Mouse (Mus musculus) midbrain, embryonic 15.5 days (tissue): ENCODE results near the gene Sdc3. TPM values are rescaled to one million over a fixed set of nuclear protein-coding genes. Genes with fewer than 3 reads are reported as not detected.

Source experiments
- ATAC-seq: fragments of 200-750 bp; cut with Nextera tagmentation; replicated peaks from 2 replicates; pipeline ENCODE4 v1.8.0; 2017; ENCODE audit warnings: moderate TSS enrichment
- H3K27ac ChIP-seq: fragments of 300-500 bp; sonication (generic); 2 replicates; pipeline ENCODE4 v1.5.1; 2015; ENCODE audit warnings: mild to moderate bottlenecking, inconsistent platforms
- H3K27me3 ChIP-seq: fragments of 300-500 bp; sonication (generic); replicated peaks from 2 replicates; pipeline ENCODE4 v1.6.1; 2015; ENCODE audit warnings: inconsistent platforms
- H3K36me3 ChIP-seq: fragments of 300-500 bp; sonication (generic); replicated peaks from 2 replicates; pipeline ENCODE4 v1.6.1; 2015; ENCODE audit warnings: inconsistent platforms
- H3K4me1 ChIP-seq: fragments of 300-500 bp; sonication (generic); 2 replicates; pipeline ENCODE4 v1.6.1; 2015; ENCODE audit warnings: inconsistent platforms
- H3K4me2 ChIP-seq: fragments of 300-500 bp; sonication (generic); 2 replicates; pipeline ENCODE4 v1.6.1; 2015; ENCODE audit warnings: inconsistent platforms, mild to moderate bottlenecking, moderate library complexity
- H3K4me3 ChIP-seq: fragments of 300-500 bp; sonication (generic); 2 replicates; pipeline ENCODE4 v1.5.1; 2015; ENCODE audit warnings: mild to moderate bottlenecking, inconsistent platforms
- H3K9ac ChIP-seq: fragments of 300-500 bp; sonication (generic); 2 replicates; pipeline ENCODE4 v1.6.1; 2015; ENCODE audit warnings: mild to moderate bottlenecking, inconsistent platforms
- H3K9me3 ChIP-seq: fragments of 300-500 bp; sonication (generic); 2 replicates; pipeline ENCODE4 v1.6.1; 2016; ENCODE audit warnings: inconsistent platforms
- WGBS: fragments of 180-500 bp; shearing (Covaris S2); methylation state at CpG from one replicate; pipeline ENCODE4 v1.1.7; 2015; ENCODE audit warnings: mixed read lengths; 5-methylcytosine and 5-hydroxymethylcytosine counted together
- polyA plus RNA-seq: library from polyadenylated mRNA; unstranded; fragments of >200 nt; fragmentation: Nextera tagmentation; extraction: Ambion mirVana; gene quantifications from 2 replicates; pipeline ENCODE4 v1.2.1, GENCODE M21; 2015

Sdc3 gene
- 180 and 186 TPM in 2 replicates for polyA plus RNA-seq

DNA sequence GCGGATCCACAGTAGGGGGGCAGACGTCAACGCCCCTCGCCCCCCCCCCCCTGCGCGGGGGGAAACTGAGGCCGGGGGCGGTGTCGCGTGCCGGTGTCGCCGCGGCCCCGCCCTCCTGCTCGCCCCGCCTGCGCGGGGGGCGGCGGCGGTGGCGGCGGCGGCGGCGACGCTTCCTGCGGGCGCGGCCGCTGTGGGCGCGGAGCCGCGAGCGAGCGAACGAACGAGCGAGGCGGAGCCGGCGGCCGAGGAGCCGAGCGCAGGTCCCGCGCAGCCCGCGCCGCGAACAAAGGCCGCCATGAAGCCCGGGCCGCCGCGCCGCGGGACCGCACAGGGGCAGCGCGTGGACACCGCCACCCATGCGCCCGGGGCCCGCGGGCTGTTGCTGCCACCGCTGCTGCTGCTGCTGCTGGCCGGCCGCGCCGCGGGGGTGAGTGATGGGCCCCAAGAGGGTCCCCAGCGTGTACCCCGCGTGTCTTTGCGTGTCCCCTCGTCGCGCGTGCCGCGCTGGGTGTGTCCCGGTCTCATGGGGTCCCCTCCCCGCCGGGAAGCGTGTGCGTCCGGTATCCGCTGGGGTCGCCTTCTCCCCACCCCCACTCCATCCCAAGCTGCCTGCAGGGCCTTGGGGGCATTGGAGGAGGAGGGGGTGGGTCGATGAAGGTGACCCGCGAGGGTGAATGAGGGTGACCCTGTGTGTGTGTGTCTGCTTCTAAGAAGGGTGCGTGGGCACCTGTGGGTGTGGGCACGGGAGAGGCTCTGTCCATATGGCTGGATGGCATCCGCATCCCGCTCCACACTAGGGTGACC is at the start of gene Sdc3:
TSS of gene Sdc3 (plus strand) at position 162 of the 804 bp plus-strand sequence.
- peak within 1 kb of the TSS; percentile 73 for H3K4me3 ChIP-seq
- 1% methylated on average over 74 of the region's 99 CpGs for WGBS
- peak; percentile 48 for ATAC-seq
- peak within 1 kb of the TSS; percentile 88 for H3K4me2 ChIP-seq
- H3K36me3 ChIP-seq, result no peaks in the 10 kb centered on the region
- H3K27me3 ChIP-seq, result no peaks in the 10 kb centered on the region
- peak within 1 kb of the TSS; percentile 83 for H3K27ac ChIP-seq
- no peaks in the 10 kb centered on the region for H3K9me3 ChIP-seq
- peaks cover 47% of the 10 kb centered on the region for H3K4me1 ChIP-seq
- peak within 1 kb of the TSS; percentile 96 for H3K9ac ChIP-seq

DNA sequence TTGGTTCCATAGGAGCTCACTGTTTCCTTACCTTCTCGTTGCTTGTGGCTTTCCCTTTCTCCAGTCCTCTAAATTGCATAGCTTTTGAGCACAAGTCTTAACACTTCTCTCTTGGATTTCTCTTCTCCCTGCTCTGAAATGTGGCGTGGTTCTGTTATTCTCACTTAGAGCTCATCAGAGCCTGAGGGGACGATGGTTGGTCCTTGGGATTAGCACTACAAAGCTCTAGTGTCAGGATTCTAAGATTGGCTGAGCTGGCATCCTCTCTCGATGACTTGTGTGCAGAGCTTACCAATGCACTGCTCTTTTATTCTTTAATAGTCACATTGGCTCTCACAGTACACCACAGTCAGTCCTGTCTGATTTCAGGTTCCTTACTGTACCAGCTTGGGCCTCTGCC is 48.3 kb upstream of the Sdc3 start:
- H3K9me3 ChIP-seq, result no peaks in the 10 kb centered on the region
- H3K4me2 ChIP-seq, result no peak overlapping the region
- H3K4me1 ChIP-seq, result peaks cover 7% of the 10 kb centered on the region
- no peak overlapping the region for H3K4me3 ChIP-seq
- H3K27me3 ChIP-seq, result no peaks in the 10 kb centered on the region
- H3K27ac ChIP-seq, result peak overlapping the region; percentile 42; the same call in 1 of the 2 replicates
- H3K36me3 ChIP-seq, result peaks cover 19% of the 10 kb centered on the region
- 51% methylated on average over 4 of the region's 4 CpGs for WGBS
- no peak for ATAC-seq
- H3K9ac ChIP-seq, result no peak overlapping the region

DNA sequence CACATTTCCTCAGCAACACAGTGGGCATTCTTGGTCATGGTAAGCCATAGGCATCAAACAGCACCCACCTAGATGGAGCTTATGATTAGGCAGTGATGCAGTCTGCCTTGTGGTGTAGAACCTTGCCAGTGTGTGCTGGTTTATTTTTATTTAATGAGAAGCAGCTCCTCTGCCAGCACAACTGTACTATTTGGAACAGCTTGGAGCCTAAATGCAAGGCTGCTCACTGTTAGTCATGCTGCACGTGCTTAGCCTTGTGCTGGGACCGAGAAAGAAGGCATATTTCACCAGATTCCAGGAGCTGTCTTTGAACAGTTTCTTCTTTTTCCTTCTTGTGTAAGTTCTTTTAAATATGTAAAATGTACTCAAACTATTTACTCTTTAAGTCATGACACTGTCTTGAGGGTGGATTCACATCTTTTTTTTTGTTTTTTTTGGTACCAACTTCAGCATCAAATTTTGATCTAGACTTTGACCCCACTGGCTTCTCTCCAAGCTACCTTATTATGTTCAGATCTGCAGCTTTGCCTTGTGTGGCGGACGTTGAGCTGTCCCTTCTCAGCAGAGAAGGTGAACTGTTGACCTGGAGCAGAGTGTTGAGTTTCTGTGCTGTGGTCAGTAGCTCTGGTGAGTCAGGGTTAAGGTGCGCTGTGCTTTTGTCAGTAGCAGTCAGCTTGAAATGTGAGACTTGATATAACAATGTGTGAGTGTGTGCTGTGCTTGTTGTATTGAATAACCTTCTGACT is 46.6 kb upstream of the Sdc3 start:
- ATAC-seq, result no peak
- 75% methylated on average over 5 of the region's 5 CpGs for WGBS

DNA sequence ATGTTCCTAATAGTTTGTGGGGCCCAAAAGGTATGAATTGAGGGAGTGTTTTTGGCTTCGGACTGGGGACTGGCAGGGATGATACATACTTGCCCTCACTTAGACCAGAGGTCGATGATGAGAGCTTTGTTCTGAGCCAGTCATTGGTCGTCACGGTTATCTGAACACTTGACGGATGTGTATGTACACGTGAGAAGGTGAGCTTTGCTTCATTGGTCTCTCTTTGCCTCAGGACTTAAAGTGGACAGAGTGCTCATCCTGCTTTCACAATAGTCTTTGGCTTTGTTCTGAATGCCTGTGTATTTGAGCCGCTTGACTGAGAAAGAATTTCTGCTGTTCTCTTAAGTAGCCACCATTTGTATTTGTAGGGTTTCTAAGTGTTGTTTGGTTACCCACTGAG is 42.8 kb upstream of the Sdc3 start:
- no peak overlapping the region for H3K4me2 ChIP-seq
- ATAC-seq, result no peak
- H3K27me3 ChIP-seq, result no peaks in the 10 kb centered on the region
- peaks cover 50% of the 10 kb centered on the region for H3K36me3 ChIP-seq
- no peak overlapping the region for H3K4me3 ChIP-seq
- no peak overlapping the region for H3K27ac ChIP-seq
- H3K4me1 ChIP-seq, result no peaks in the 10 kb centered on the region
- WGBS, result 72% methylated on average over 7 of the region's 7 CpGs
- H3K9me3 ChIP-seq, result no peaks in the 10 kb centered on the region
- H3K9ac ChIP-seq, result no peak overlapping the region

More for the DNA sequence above, 46.6 kb upstream of the Sdc3 start:
- H3K4me2 ChIP-seq, result no peak overlapping the region
- H3K4me3 ChIP-seq, result no peak overlapping the region
- H3K27me3 ChIP-seq, result no peaks in the 10 kb centered on the region
- H3K36me3 ChIP-seq, result peaks cover 29% of the 10 kb centered on the region
- H3K9ac ChIP-seq, result no peak overlapping the region
- H3K4me1 ChIP-seq, result peaks cover 7% of the 10 kb centered on the region
- no peak overlapping the region for H3K27ac ChIP-seq
- H3K9me3 ChIP-seq, result no peaks in the 10 kb centered on the region

DNA sequence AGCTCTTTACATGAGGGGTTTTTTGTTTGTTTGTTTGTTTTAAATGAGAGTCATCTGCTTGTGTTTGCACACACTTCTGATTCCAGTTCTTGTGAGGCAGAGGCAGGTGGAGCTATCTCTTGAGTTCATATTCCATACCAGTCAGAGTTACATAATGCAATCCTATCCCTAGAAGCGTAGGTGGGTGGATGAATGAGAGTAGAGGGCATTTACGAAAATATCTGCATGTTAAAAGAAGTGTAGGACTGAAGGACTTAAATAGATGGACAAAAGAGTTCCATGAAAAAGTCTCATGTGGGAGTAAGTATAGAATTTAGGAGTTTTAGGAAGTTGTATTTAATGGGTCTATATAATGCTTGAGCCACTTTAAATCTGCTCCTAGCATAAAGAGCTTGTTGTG is 40.4 kb upstream of the Sdc3 start:
- Histone ChIP-seq H3K27ac (no peak overlapping the region), H3K9ac (no peak overlapping the region), H3K27me3 (no peaks in the 10 kb centered on the region), H3K4me1 (no peaks in the 10 kb centered on the region), H3K4me3 (no peak overlapping the region), H3K4me2 (no peak overlapping the region), H3K9me3 (no peaks in the 10 kb centered on the region), H3K36me3 (peaks cover 52% of the 10 kb centered on the region)
- 89% methylated on average over 2 of the region's 2 CpGs for WGBS
- ATAC-seq, result no peak

DNA sequence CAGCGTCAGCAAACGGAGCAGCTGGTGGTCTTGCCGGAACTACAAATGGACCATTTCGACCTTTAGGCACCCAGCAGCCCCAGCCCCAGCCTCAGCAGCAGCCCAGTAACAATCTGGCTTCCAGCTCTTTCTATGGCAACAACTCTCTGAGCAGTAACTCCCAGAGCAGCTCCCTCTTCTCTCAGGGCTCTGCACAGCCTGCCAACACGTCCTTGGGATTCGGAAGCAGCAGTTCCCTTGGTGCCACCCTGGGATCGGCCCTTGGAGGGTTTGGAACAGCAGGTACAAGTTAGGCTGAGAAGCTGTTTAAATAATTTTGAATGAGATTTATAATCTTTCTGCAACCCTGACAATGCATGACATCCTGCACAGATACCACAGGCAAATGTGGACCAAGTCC is 39.7 kb upstream of the Sdc3 start:
- Histone ChIP-seq H3K27me3 (no peaks in the 10 kb centered on the region), H3K27ac (no peak overlapping the region), H3K9ac (no peak overlapping the region), H3K9me3 (no peaks in the 10 kb centered on the region), H3K4me3 (no peak overlapping the region), H3K36me3 (peaks cover 47% of the 10 kb centered on the region), H3K4me1 (no peaks in the 10 kb centered on the region), H3K4me2 (no peak overlapping the region)
- WGBS, result 75% methylated on average over 7 of the region's 7 CpGs
- no peak for ATAC-seq

DNA sequence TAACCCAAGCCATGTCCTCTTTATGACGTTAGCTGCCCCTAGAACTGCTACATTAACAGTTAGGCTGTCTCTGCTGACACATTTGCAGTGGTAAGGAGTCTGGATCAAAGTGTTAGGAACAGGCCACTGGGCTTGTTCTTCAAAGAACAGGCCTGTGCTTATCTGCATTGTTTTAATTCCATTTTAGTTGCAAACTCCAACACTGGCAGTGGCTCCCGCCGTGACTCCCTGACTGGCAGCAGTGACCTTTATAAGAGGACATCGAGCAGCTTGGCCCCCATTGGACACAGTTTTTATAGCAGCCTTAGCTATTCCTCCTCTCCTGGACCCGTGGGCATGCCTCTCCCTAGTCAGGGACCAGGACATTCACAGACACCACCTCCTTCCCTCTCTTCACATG is 38.6 kb upstream of the Sdc3 start:
- Histone ChIP-seq H3K27me3 (no peaks in the 10 kb centered on the region), H3K9me3 (no peaks in the 10 kb centered on the region), H3K4me1 (no peaks in the 10 kb centered on the region), H3K36me3 (peaks cover 38% of the 10 kb centered on the region), H3K4me3 (no peak overlapping the region), H3K4me2 (no peak overlapping the region), H3K27ac (no peak overlapping the region), H3K9ac (no peak overlapping the region)
- no peak for ATAC-seq
- 80% methylated on average over 5 of the region's 5 CpGs for WGBS

DNA sequence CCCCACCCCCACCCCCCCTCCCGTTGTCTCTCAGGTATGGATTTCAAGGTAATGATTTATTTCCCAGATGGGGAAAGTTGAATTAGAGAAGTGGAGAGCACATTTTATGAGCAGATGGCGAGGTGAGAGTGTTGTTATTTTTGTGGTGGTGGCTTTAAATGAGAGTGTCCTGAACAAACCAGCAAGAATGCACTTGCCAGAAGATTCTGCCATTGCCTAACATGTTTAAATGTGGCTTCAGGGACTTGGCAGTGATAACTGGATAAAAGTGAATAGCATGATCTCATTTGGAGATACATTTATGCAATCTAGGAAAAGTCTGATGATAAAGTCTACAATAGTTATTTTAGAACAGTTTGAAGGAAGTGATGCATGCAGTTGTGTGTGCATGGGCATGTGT is 37.6 kb upstream of the Sdc3 start:
- no peak overlapping the region for H3K4me3 ChIP-seq
- H3K9ac ChIP-seq, result no peak overlapping the region
- ATAC-seq, result no peak
- H3K27ac ChIP-seq, result no peak overlapping the region
- H3K4me1 ChIP-seq, result no peaks in the 10 kb centered on the region
- H3K27me3 ChIP-seq, result no peaks in the 10 kb centered on the region
- H3K4me2 ChIP-seq, result no peak overlapping the region
- peaks cover 32% of the 10 kb centered on the region for H3K36me3 ChIP-seq
- WGBS, result 88% methylated on average over 2 of the region's 2 CpGs
- H3K9me3 ChIP-seq, result no peaks in the 10 kb centered on the region

DNA sequence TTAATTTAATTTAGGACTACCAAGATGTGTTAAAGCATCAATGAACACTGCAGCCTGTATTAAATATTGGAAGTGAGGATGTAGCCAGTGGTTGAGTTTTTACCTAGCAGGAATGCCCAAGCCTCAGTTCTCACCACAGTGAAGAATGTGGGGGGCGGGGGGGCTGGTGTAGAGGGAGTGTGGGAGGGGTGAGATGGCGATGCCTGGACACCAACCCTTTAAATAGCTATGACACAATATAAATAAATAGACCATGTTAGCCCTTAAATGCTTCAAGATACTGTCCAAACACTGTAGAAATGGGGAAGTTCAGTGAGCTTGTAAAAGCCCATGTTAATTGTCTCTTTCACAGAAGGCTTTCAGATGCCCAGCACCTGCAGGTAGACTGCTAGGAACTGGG is 32.5 kb upstream of the Sdc3 start:
- H3K9me3 ChIP-seq, result no peaks in the 10 kb centered on the region
- 94% methylated on average over 2 of the region's 2 CpGs for WGBS
- no peak overlapping the region for H3K27ac ChIP-seq
- H3K27me3 ChIP-seq, result no peaks in the 10 kb centered on the region
- no peak for ATAC-seq
- no peak overlapping the region for H3K4me3 ChIP-seq
- H3K9ac ChIP-seq, result no peak overlapping the region
- 0 out of 2 replicates have a peak, but pooled peaks cover 2% of the 10 kb centered on the region for H3K4me1 ChIP-seq
- no peak overlapping the region for H3K4me2 ChIP-seq
- H3K36me3 ChIP-seq, result peaks cover 27% of the 10 kb centered on the region

DNA sequence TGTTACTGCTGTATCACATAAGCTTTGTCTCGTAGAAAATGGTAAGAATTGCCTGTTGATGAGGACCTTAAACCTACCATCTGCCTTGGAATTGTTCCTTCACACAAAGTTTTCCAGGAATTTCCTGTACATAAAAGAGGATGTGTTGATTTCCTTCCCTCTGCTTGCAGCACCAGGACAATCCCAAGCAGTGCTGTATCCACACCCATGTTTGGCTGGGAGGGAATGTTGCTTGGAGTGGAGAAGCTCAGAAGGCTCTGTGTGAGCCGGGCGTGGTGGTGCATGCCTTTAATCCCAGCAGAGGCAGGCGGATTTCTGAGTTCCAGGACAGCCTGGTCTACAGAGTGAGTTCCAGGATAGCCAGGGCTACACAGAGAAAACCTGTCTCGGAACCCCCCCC is 30.5 kb upstream of the Sdc3 start:
- Histone ChIP-seq H3K36me3 (peaks cover 40% of the 10 kb centered on the region), H3K27ac (no peak overlapping the region), H3K9me3 (no peaks in the 10 kb centered on the region), H3K4me3 (no peak overlapping the region), H3K4me1 (0 out of 2 replicates have a peak, but pooled peaks cover 2% of the 10 kb centered on the region), H3K9ac (no peak overlapping the region), H3K27me3 (no peaks in the 10 kb centered on the region), H3K4me2 (no peak overlapping the region)
- no peak for ATAC-seq
- 86% methylated on average over 5 of the region's 5 CpGs for WGBS

DNA sequence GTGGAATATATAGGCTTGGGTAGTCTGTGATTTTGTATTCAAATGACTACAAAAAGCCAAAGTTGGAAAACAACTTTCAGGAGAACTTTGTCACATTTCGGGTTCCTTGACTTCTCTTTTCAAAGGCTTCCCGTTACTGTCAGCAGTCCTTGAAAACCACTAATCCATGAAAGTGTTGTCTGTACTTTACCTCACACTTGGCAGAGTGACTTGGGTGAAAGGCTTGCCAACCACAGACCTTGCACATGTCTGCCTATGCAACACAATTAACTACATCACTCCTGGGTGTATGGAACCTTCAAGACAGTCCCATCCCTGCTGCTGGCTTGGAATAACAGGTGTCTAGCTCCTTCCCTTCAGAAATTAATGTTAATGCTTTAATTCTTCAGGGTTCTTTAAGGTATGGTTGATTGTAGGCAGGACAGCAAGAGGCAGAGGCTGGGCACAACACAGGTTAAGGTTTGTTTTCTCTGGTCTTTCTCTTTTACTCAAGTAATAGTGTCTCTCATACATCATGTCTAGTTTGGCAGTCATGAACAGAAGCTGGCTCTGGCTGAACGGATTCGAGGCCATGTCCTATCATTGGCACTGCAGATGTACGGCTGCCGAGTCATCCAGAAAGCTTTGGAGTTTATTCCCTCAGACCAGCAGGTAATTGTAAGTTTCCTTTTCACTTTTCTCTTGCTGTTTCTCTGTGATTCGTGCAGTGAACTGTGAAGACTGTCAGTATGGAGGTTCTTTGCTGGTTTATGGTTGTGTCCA is 26.8 kb upstream of the Sdc3 start:
- Histone ChIP-seq H3K9ac (no peak overlapping the region), H3K4me3 (no peak overlapping the region), H3K27ac (no peak overlapping the region), H3K27me3 (no peaks in the 10 kb centered on the region), H3K36me3 (peaks cover 59% of the 10 kb centered on the region), H3K4me1 (0 out of 2 replicates have a peak, but pooled peaks cover 2% of the 10 kb centered on the region), H3K9me3 (no peaks in the 10 kb centered on the region), H3K4me2 (no peak overlapping the region)
- no peak for ATAC-seq
- WGBS, result 91% methylated on average over 7 of the region's 7 CpGs

DNA sequence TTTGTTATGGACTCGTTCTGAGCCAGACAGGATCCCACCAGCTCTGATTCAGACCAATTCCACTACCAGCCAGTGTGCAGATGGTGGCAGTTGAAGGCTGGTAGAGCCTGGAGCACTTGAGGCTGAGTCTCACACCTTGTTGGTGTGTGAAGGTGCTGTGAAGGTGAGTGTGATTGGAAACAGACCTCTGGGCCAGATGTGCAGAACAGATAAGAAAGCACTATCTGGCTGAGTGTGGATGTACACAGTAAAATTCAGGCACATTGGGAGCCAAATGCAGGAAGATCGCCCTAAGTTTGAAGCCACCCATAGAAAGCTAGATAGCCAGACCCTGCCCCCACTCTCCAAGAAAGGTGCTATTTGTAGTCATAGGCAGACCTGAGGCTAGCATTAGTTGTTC is 25.9 kb upstream of the Sdc3 start:
- H3K4me1 ChIP-seq, result 0 out of 2 replicates have a peak, but pooled peaks cover 2% of the 10 kb centered on the region
- no peak overlapping the region for H3K4me3 ChIP-seq
- H3K27ac ChIP-seq, result no peak overlapping the region
- WGBS, result 89% methylated on average over 2 of the region's 2 CpGs
- H3K9ac ChIP-seq, result no peak overlapping the region
- H3K36me3 ChIP-seq, result peaks cover 62% of the 10 kb centered on the region
- no peak overlapping the region for H3K4me2 ChIP-seq
- no peaks in the 10 kb centered on the region for H3K9me3 ChIP-seq
- no peaks in the 10 kb centered on the region for H3K27me3 ChIP-seq
- no peak for ATAC-seq
